Mouse (Mus musculus) embryonic facial prominence, embryonic 12.5 days (tissue): ENCODE data around the gene Entr1. TPM values are rescaled to one million over a fixed set of nuclear protein-coding genes. Genes with fewer than 3 reads are reported as not detected.

Experiments
- ATAC-seq: fragments of 200-750 bp; cut with Nextera tagmentation; 2 replicates; pipeline ENCODE4 v1.8.0; 2017; ENCODE audit not compliant: insufficient number of reproducible peaks, insufficient read depth, low FRiP score, low TSS enrichment
- H3K27ac ChIP-seq: fragments of 300-500 bp; sonication (generic); 2 replicates; pipeline ENCODE4 v1.5.1; 2016; ENCODE audit warnings: mild to moderate bottlenecking
- H3K27me3 ChIP-seq: fragments of 300-500 bp; sonication (generic); 2 replicates; pipeline ENCODE4 v1.6.1; 2016; ENCODE audit warnings: mild to moderate bottlenecking, moderate library complexity
- H3K36me3 ChIP-seq: fragments of 300-500 bp; sonication (generic); 2 replicates; pipeline ENCODE4 v1.6.1; 2016; ENCODE audit warnings: mild to moderate bottlenecking
- H3K4me1 ChIP-seq: fragments of 300-500 bp; sonication (generic); 2 replicates; pipeline ENCODE4 v1.6.1; 2016
- H3K4me2 ChIP-seq: fragments of 300-500 bp; sonication (generic); replicated peaks from 2 replicates; pipeline ENCODE4 v1.6.1; 2016; ENCODE audit warnings: mild to moderate bottlenecking, moderate library complexity
- H3K4me3 ChIP-seq: fragments of 300-500 bp; sonication (generic); 2 replicates; pipeline ENCODE4 v1.5.1; 2016; ENCODE audit warnings: mild to moderate bottlenecking
- H3K9ac ChIP-seq: fragments of 300-500 bp; sonication (generic); 2 replicates; pipeline ENCODE4 v1.6.1; 2016; ENCODE audit warnings: mild to moderate bottlenecking, moderate library complexity
- H3K9me3 ChIP-seq: fragments of 300-500 bp; sonication (generic); 2 replicates; pipeline ENCODE4 v1.6.1; 2016; ENCODE audit warnings: mild to moderate bottlenecking, moderate library complexity
- WGBS: fragments of 180-500 bp; shearing (Covaris S2); methylation state at CpG from one replicate; pipeline ENCODE4 v1.1.7; 2016; 5-methylcytosine and 5-hydroxymethylcytosine counted together
- polyA plus RNA-seq: library from polyadenylated mRNA; unstranded; fragments of >200 nt; fragmentation: Nextera tagmentation; extraction: Ambion mirVana; gene quantifications from 2 replicates; pipeline ENCODE4 v1.2.1, GENCODE M21; 2016

Entr1 gene
- 184 and 188 TPM in 2 replicates for polyA plus RNA-seq

- under 1% methylated on average over 59 of the region's 60 CpGs for WGBS
- peak; percentile 76 for ATAC-seq
- no peaks in the 10 kb centered on the region for H3K9me3 ChIP-seq
- peak within 1 kb of the TSS; percentile 94 for H3K4me2 ChIP-seq
- H3K4me1 ChIP-seq: peaks cover 22% of the 10 kb centered on the region
- H3K36me3 ChIP-seq: peaks cover 73% of the 10 kb centered on the region
- H3K27ac ChIP-seq: peak within 1 kb of the TSS; percentile 75
- H3K4me3 ChIP-seq: peak within 1 kb of the TSS; percentile 97
- H3K9ac ChIP-seq: peak within 1 kb of the TSS; percentile 95
- H3K27me3 ChIP-seq: no peaks in the 10 kb centered on the region
Measured at GRCm38 (mm10) chr2:26389154-26389690, at the start of gene Entr1, which contains the start of gene Pmpca. Gene Entr1 (minus strand): TSS chr2:26389316. Gene Pmpca (plus strand): TSS chr2:26389339.

DNA sequence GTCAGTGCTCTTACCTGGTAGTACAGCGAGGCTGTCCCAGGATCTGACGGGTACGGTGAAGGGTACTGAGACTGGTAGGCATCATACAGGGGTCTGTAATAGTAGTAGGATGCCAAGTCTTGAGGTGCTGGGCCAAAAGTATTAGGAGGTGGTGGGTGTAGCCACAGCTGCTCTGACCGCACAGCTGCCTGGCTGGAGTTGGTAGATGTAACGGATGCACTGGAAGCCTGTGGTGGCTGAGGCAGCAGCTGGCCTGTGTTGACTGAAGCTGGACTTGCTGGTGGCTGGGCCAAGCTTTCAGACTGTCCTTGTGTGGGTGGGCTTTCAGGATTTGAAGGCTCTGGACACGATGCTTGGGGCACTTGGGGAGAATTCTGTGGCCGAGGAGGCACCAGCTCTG is 49.3 kb upstream of the Entr1 start:
- H3K4me1 ChIP-seq: peaks cover 14% of the 10 kb centered on the region; the same call in 1 of the 2 replicates
- H3K27ac ChIP-seq: no peak overlapping the region
- no peak overlapping the region for H3K4me2 ChIP-seq
- no peaks in the 10 kb centered on the region for H3K27me3 ChIP-seq
- 0 out of 2 replicates have a peak, but pooled peaks have one; percentile 28 for ATAC-seq
- no peak overlapping the region for H3K4me3 ChIP-seq
- 87% methylated on average over 7 of the region's 7 CpGs for WGBS
- peaks cover 78% of the 10 kb centered on the region for H3K36me3 ChIP-seq
- no peak overlapping the region for H3K9ac ChIP-seq
- no peaks in the 10 kb centered on the region for H3K9me3 ChIP-seq

- no peak for ATAC-seq
- Histone ChIP-seq H3K9me3 (no peaks in the 10 kb centered on the region), H3K27me3 (no peaks in the 10 kb centered on the region), H3K9ac (no peak overlapping the region), H3K4me1 (0 out of 2 replicates have a peak, but pooled peaks cover 8% of the 10 kb centered on the region), H3K4me2 (no peak overlapping the region), H3K27ac (no peak overlapping the region), H3K36me3 (peaks cover 88% of the 10 kb centered on the region), H3K4me3 (no peak overlapping the region)
- 80% methylated on average over 4 of the region's 4 CpGs for WGBS
Measured at GRCm38 (mm10) chr2:26437221-26437620, 48.1 kb upstream of the Entr1 start.

DNA sequence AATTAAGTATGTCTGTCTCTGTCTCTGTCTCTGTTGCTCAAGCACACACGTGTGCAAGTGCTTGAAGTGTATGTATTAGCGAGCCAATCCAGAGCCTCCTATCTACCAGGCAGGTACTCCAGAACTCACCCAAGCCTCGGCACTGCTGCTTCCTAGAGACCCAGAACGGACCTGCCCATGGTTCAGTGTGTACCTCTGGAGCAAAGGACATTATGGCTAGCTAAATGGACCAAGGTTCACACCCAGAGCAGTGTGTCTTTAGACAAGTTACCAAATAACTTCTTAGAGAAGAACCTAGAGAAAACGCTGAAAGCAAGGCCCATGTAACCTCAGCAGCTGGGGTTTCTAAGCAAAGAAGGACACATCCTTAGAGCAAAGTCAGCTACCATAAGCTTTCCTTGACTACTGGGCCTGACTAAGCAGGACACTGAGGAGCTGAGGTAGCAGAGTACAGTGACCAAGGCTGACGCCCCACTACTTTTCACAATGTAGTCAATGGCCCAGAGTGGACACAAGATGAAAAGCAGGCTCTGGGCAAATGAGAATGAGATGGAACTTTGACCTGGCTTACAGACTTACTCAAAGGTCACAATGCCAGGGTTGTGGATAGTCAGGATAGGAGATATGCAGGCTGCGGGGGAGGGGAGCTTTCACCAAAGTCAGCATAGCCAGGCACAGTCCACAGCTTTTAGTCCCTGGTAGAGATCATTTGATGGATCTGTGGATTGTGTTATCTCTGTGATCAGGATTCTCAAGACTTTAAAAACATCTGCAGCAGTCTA is 45.9 kb upstream of the Entr1 start:
- ATAC-seq: no peak
- no peak overlapping the region for H3K27ac ChIP-seq
- H3K27me3 ChIP-seq: no peaks in the 10 kb centered on the region
- no peaks in the 10 kb centered on the region for H3K9me3 ChIP-seq
- peaks cover 88% of the 10 kb centered on the region for H3K36me3 ChIP-seq
- H3K4me3 ChIP-seq: no peak overlapping the region
- H3K4me2 ChIP-seq: no peak overlapping the region
- WGBS: 91% methylated on average over 7 of the region's 7 CpGs
- H3K9ac ChIP-seq: no peak overlapping the region
- 0 out of 2 replicates have a peak, but pooled peaks cover 8% of the 10 kb centered on the region for H3K4me1 ChIP-seq

GRCm38 (mm10) chr2:26429851-26430250 is 40.7 kb upstream of the Entr1 start:
- Histone ChIP-seq H3K27ac (no peak overlapping the region), H3K9me3 (no peaks in the 10 kb centered on the region), H3K27me3 (no peaks in the 10 kb centered on the region), H3K9ac (no peak overlapping the region), H3K36me3 (peaks cover 95% of the 10 kb centered on the region), H3K4me2 (no peak overlapping the region), H3K4me3 (no peak overlapping the region), H3K4me1 (no peaks in the 10 kb centered on the region)
- 90% methylated on average over 5 of the region's 5 CpGs for WGBS
- ATAC-seq: no peak

DNA sequence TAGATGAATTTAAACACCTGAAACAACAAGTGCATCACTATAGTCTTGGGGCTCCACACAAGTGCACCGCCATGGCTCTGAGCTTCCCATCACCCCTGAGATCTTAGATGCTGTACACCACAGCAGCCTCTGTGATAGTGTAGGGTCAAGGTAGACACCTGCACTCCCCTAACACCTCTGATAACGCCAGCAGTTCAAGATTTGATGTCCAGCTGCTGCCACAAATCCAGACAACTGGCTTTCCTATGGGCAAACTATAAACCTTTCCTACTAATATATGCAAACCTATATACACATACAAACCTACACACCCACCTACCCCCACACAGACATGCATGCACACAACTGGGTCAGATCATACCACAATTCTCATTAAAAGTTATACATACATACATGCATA is 35.4 kb upstream of the Entr1 start:
- Histone ChIP-seq H3K4me3 (no peak overlapping the region), H3K27ac (no peak overlapping the region), H3K9ac (no peak overlapping the region)

DNA sequence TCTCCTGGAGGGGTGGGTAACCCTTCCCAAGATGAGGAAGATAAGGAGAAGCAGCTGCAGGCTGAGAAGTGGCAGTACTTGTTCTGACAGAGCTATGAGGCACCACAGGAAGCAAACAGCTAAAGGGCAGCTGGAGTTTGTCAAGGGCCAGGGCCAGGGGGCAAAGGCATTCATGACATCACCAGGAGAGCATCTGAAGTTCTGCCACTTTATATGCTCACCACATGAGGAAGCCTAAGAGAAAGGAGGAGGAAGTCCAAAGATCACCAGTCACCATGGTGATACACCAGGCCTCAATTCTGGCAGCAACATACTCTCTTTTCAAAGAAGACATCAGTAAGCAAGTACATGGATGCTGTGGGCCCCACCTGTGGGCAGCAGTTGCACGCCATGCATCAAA is 34.0 kb upstream of the Entr1 start:
- no peak overlapping the region for H3K9ac ChIP-seq
- no peak overlapping the region for H3K4me3 ChIP-seq
- no peaks in the 10 kb centered on the region for H3K27me3 ChIP-seq
- WGBS: 81% methylated on average over 1 of the region's 1 CpGs
- H3K27ac ChIP-seq: no peak overlapping the region
- no peak overlapping the region for H3K4me2 ChIP-seq
- H3K36me3 ChIP-seq: peaks cover 95% of the 10 kb centered on the region
- no peak for ATAC-seq
- no peaks in the 10 kb centered on the region for H3K9me3 ChIP-seq
- H3K4me1 ChIP-seq: no peaks in the 10 kb centered on the region

More for the DNA sequence above, 35.4 kb upstream of the Entr1 start:
- H3K4me1 ChIP-seq: no peaks in the 10 kb centered on the region
- no peaks in the 10 kb centered on the region for H3K27me3 ChIP-seq
- no peaks in the 10 kb centered on the region for H3K9me3 ChIP-seq
- ATAC-seq: no peak
- 87% methylated on average over 2 of the region's 2 CpGs for WGBS
- peaks cover 97% of the 10 kb centered on the region for H3K36me3 ChIP-seq
- H3K4me2 ChIP-seq: no peak overlapping the region

DNA sequence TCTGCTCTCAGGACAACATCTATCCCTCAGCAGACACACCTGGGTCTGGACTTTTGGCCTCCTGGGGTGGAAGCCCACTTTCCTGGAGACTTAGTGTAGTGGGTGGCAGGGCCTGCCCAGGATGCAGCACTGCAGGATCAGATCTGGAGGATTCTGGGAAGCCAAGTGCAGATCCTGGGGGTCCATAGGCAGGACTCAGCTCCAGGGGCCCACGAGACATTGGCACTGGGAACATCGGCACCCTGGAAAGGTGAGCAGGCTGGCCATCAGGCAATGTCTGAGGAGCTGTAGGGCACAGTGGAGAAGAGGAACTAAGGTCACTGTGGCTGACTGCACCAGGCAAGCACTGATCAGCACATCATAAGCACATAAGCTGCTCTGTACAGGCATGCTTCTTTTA is 32.9 kb upstream of the Entr1 start:
- no peaks in the 10 kb centered on the region for H3K27me3 ChIP-seq
- H3K9ac ChIP-seq: no peak overlapping the region
- 88% methylated on average over 2 of the region's 2 CpGs for WGBS
- no peaks in the 10 kb centered on the region for H3K9me3 ChIP-seq
- H3K4me2 ChIP-seq: no peak overlapping the region
- no peaks in the 10 kb centered on the region for H3K4me1 ChIP-seq
- no peak overlapping the region for H3K4me3 ChIP-seq
- no peak for ATAC-seq
- no peak overlapping the region for H3K27ac ChIP-seq
- peaks cover 96% of the 10 kb centered on the region for H3K36me3 ChIP-seq

GRCm38 (mm10) chr2:26418120-26418519 is 29.0 kb upstream of the Entr1 start:
- H3K36me3 ChIP-seq: peaks cover 96% of the 10 kb centered on the region
- H3K4me2 ChIP-seq: no peak overlapping the region
- H3K9me3 ChIP-seq: no peaks in the 10 kb centered on the region
- ATAC-seq: no peak
- no peak overlapping the region for H3K4me3 ChIP-seq
- 90% methylated on average over 1 of the region's 1 CpGs for WGBS
- no peak overlapping the region for H3K27ac ChIP-seq
- no peak overlapping the region for H3K9ac ChIP-seq
- H3K4me1 ChIP-seq: no peaks in the 10 kb centered on the region
- H3K27me3 ChIP-seq: no peaks in the 10 kb centered on the region

DNA sequence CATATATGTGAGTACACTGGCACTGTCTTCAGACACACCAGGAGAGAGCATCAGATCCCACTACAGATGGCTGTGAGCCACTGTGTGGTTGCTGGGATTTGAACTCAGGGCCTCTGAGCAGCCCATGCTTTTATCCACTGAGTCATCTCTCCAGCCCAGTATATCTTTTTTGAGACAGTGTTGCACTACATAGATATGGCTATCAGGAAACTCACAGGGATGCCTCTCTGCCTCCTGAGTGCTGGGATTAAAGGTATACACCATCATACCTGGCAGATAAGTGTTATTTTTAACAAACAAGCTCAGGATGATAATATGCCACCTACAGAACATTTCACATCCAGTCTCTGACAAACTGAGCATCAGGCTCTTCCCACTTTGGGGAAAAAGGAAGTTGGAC is 27.9 kb upstream of the Entr1 start:
- H3K4me2 ChIP-seq: no peak overlapping the region
- no peaks in the 10 kb centered on the region for H3K9me3 ChIP-seq
- no peaks in the 10 kb centered on the region for H3K27me3 ChIP-seq
- no peaks in the 10 kb centered on the region for H3K4me1 ChIP-seq
- peaks cover 95% of the 10 kb centered on the region for H3K36me3 ChIP-seq
- no peak for ATAC-seq
- no peak overlapping the region for H3K9ac ChIP-seq
- no peak overlapping the region for H3K27ac ChIP-seq
- H3K4me3 ChIP-seq: no peak overlapping the region

- Histone ChIP-seq H3K36me3 (peaks cover 60% of the 10 kb centered on the region), H3K4me2 (no peak overlapping the region), H3K4me1 (peaks cover 24% of the 10 kb centered on the region), H3K27ac (0 out of 2 replicates have a peak overlapping the region, but pooled peaks have one; percentile 19), H3K4me3 (no peak overlapping the region), H3K27me3 (no peaks in the 10 kb centered on the region), H3K9ac (no peak overlapping the region), H3K9me3 (no peaks in the 10 kb centered on the region)
- no peak for ATAC-seq
- 63% methylated on average over 5 of the region's 5 CpGs for WGBS
Measured at GRCm38 (mm10) chr2:26410931-26411411, 21.9 kb upstream of the Entr1 start.

GRCm38 (mm10) chr2:26410091-26410490 is 21.0 kb upstream of the Entr1 start:
- H3K4me3 ChIP-seq: no peak overlapping the region
- no peaks in the 10 kb centered on the region for H3K9me3 ChIP-seq
- 74% methylated on average over 5 of the region's 5 CpGs for WGBS
- no peaks in the 10 kb centered on the region for H3K27me3 ChIP-seq
- no peak overlapping the region for H3K4me2 ChIP-seq
- no peak for ATAC-seq
- H3K36me3 ChIP-seq: peaks cover 51% of the 10 kb centered on the region
- peaks cover 27% of the 10 kb centered on the region for H3K4me1 ChIP-seq
- H3K27ac ChIP-seq: no peak overlapping the region
- H3K9ac ChIP-seq: no peak overlapping the region
